Mouse (Mus musculus) layer of hippocampus, adult 8-10 months (tissue): Measurements from ENCODE around the gene Riiad1. TPM values are rescaled to one million over a fixed set of nuclear protein-coding genes. Genes with fewer than 3 reads are reported as not detected.

Source experiments
- DNase-seq, 2 experiments: peaks; one replicate each; pipeline ENCODE4 v3.0.0; 2022; ENCODE audit warnings: low spot score in 2 of 2
- total RNA-seq, 4 experiments: library from RNA; stranded (reverse); gene quantifications; 2 replicates each; pipeline ENCODE4 v1.2.4; 2022

Riiad1 gene
- total RNA-seq, 4 experiments from 2014 or later = 4.9 to 6.9 (median 6.0) TPM

- DNase-seq = peak in 1 of 2 experiments; percentile 34
Observed at GRCm38 (mm10) chr3:94463926-94464578, 16.1 kb downstream of the Riiad1 start.

GRCm38 (mm10) chr3:94459834-94460233 lies 20.3 kb downstream of the Riiad1 start:
- no peak for DNase-seq

DNA sequence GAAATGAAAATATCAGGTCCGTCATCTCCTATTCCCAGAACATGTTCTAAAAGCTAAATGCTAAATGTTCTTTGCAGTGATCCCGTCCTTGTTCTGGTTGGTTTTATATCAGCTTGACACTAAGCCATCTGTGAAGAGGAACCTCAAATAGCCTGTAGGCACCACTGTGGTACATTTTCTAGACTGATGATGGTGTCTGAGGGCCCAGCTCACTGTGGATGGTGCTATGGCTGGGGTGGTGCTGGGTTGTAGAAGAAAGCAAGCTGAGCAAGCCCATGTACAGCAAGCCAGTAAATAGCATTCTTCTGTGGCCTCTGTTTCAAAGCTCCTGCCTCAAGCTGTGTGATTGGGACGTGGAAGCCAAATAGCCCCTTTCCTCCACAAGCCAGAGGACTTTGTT lies 23.1 kb downstream of the Riiad1 start:
- DNase-seq = no peak

GRCm38 (mm10) chr3:94456529-94457000 lies 23.6 kb downstream of the Riiad1 start:
- DNase-seq = peak; percentile 76 to 85

GRCm38 (mm10) chr3:94449377-94449776 lies 30.8 kb downstream of the Riiad1 start:
- no peak for DNase-seq

DNA sequence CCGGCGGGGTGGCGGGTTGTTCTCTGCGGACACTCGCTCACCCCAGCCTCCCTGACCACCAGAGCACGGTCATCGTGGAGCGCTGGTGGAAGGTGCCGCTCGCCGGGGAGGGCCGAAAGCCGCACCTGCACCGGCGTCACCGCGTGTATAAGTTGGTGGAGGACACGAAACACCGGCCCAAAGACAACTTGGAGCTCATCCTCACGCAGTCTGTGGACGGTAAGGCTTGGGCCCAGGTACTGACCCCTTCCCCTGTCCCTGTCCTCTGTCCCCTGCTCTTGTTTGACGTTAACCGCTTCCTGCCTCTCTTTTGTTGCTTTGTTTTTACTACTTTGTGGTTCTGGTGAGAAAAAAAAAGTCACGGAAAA lies 36.6 kb downstream of the Riiad1 start, which contains the start of gene Oaz3:
TSS of gene Oaz3 (minus strand) at position 319 of the 368 bp plus-strand sequence.
- DNase-seq = no peak

DNA sequence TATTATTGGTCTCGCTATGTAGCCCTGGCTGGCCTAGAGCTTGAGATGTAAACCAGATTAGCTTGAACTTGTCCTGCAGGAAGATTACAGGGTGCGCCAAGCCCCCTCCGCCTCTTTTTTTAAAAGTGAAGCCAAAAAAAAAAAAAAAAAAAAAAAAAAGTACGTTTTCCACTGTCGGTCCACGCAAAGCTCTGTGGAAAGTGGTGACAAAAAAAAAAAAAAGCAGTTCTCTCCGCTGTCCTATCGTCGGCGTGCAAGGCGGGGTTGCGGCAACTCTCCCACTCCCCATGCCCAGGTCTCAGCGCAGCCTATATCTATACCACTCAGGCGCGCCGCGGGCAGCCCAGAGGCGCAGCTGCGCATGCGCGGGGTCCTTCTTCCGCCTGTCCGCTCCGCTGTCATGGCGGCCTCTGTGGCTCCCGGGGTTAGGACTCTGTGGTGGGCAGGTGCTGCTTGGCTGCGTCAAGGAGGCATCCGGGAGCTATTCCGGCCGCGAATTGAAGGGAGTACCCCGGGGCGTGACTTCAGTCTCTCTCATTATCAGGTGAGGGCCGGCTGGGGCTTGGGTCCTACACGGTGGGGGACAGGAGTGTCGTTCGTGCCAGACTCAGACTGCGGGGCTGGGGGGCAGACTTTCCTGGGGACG lies 37.1 kb downstream of the Riiad1 start, which contains the start of gene Mrpl9:
TSS of gene Mrpl9 (plus strand) at position 368 of the 646 bp plus-strand sequence.
- DNase-seq = peak; percentile 85 to 93

DNA sequence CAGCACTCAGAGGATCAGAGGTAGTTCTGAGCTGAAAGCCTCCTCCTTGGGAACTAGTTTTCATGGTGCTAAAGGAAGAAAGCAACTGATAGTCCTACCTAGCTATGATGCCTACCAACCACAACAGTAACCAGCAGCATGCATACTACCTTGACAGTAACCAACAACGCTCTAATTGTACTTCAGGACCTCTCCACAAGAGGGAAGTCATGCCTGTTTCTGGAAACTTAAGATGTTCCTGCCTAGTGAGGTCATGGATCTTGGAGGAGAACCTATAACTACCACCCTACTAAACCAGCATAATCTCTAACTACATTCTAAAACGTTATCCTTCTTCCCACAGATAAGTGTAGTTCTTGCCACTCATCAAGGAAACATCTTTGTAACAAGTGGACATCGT lies 39.0 kb downstream of the Riiad1 start:
- DNase-seq = no peak

GRCm38 (mm10) chr3:94436420-94436819 lies 43.7 kb downstream of the Riiad1 start:
- DNase-seq = no peak

DNA sequence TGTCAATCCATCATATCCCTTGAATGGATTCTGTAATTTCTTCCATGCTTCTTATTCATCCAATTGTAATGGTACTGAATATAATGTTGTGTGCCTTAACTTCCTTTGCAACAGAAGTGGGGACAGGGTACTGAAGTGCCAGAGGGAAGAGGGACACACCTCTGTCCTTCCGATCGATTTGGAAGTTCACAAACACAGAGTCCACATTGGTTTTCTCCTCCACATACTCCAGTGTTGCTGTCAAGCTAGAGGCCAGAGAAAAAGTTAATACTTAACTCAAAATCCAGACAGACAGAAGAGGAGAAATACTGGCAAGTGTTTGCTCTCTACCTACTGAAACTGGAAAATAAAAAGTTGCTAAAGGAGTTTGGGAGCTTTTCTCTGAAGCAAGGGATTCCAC lies 45.8 kb downstream of the Riiad1 start:
- no peak for DNase-seq

- DNase-seq = no peak
Observed at GRCm38 (mm10) chr3:94430980-94431379, 49.2 kb downstream of the Riiad1 start.

Other genes starting within 250 kb of the Riiad1 start
- gene Gm4778, start 216.3 kb downstream of the Riiad1 start, total RNA-seq = not detected
- gene Them4, start 170.3 kb downstream of the Riiad1 start, total RNA-seq = 10 to 100 TPM; 23.8 to 30.2 (median 25.9) TPM
- gene Them5, start 138.2 kb downstream of the Riiad1 start, total RNA-seq = not detected
- under 1 TPM in 3 of 4 experiments, not detected in 1; 0.34 to 0.58 (median 0.56) TPM for gene C2cd4d, start 117.9 kb downstream of the Riiad1 start, total RNA-seq
- gene Rorc, start 107.5 kb downstream of the Riiad1 start, total RNA-seq = 1 to 10 TPM; 1.2 to 2.8 (median 2.1) TPM
- 1 to 10 TPM in 2 of 4 experiments, under 1 TPM in 2; 0.64 to 1.1 (median 1.0) TPM for gene Lingo4, start 81.8 kb downstream of the Riiad1 start, total RNA-seq
- 10 to 100 TPM; 40.9 to 46.6 (median 46.0) TPM for gene Tdrkh, start 67.1 kb downstream of the Riiad1 start, total RNA-seq
- 10 to 100 TPM; 34.8 to 42.3 (median 40.2) TPM for gene Mrpl9, start 37.0 kb downstream of the Riiad1 start, total RNA-seq
- under 1 TPM in 1 of 4 experiments, not detected in 3; 0.52 TPM for gene Oaz3, start 36.4 kb downstream of the Riiad1 start, total RNA-seq
- gene Celf3, start 2.0 kb downstream of the Riiad1 start, total RNA-seq = 100 to 1,000 TPM; 153 to 187 (median 176) TPM
- gene Snx27, start 102.4 kb upstream of the Riiad1 start, total RNA-seq = 100 to 1,000 TPM in 2 of 4 experiments, 10 to 100 TPM in 2; 93.8 to 123 (median 108) TPM
- gene Gm10972, start 162.8 kb upstream of the Riiad1 start, total RNA-seq = not detected
- 1 to 10 TPM; 2.6 to 3.9 (median 3.1) TPM for gene Tuft1, start 178.5 kb upstream of the Riiad1 start, total RNA-seq
- gene Selenbp2, start 213.2 kb upstream of the Riiad1 start, total RNA-seq = 1 to 10 TPM in 3 of 4 experiments, under 1 TPM in 1; 0.50 to 1.6 (median 1.1) TPM